Mouse (Mus musculus) layer of hippocampus, adult 9-11 months (tissue): Measurements from ENCODE around the gene St3gal2.
"Not testable (repeated sequence)": the region's sequence is repeated elsewhere in the genome, so short reads cannot be mapped to it uniquely, and the experiment has no call there.

Experiments
- DNase-seq: peaks from one replicate; pipeline ENCODE4 v3.0.0; 2022

Gene St3gal2

GRCm38 (mm10) chr8:110919341-110920031 lies at the start of gene St3gal2:
TSS of gene St3gal2 (plus strand) at chr8:110919922.
- DNase-seq = peak; percentile 97

GRCm38 (mm10) chr8:110870501-110870900 lies 49.2 kb upstream of the St3gal2 start:
- no peak for DNase-seq

- DNase-seq = no peak
These were observed 41.9 kb upstream of the St3gal2 start for GRCm38 (mm10) chr8:110877862-110878261.

GRCm38 (mm10) chr8:110881741-110882310 lies 37.9 kb upstream of the St3gal2 start:
- DNase-seq = peak; percentile 42

GRCm38 (mm10) chr8:110883824-110884223 lies 35.9 kb upstream of the St3gal2 start:
- no peak for DNase-seq

- no peak for DNase-seq
These were observed 33.1 kb upstream of the St3gal2 start for GRCm38 (mm10) chr8:110886634-110887033.

- DNase-seq = no peak
These were observed 32.2 kb upstream of the St3gal2 start for GRCm38 (mm10) chr8:110887551-110887950.

GRCm38 (mm10) chr8:110888441-110888840 lies 31.3 kb upstream of the St3gal2 start:
- peak; percentile 79 for DNase-seq

- no peak for DNase-seq
These were observed 30.9 kb upstream of the St3gal2 start for GRCm38 (mm10) chr8:110888860-110889259.

- DNase-seq = no peak
These were observed 29.7 kb upstream of the St3gal2 start for GRCm38 (mm10) chr8:110889904-110890470.

GRCm38 (mm10) chr8:110892040-110892439 lies 27.7 kb upstream of the St3gal2 start:
- DNase-seq = no peak

- DNase-seq = no peak
These were observed 26.8 kb upstream of the St3gal2 start for GRCm38 (mm10) chr8:110892913-110893312.

- DNase-seq = no peak
These were observed 24.9 kb upstream of the St3gal2 start for GRCm38 (mm10) chr8:110894851-110895250.

- no peak for DNase-seq
These were observed 24.5 kb upstream of the St3gal2 start for GRCm38 (mm10) chr8:110895254-110895653.

- DNase-seq = no peak
These were observed 23.9 kb upstream of the St3gal2 start for GRCm38 (mm10) chr8:110895812-110896211.

- DNase-seq = no peak
These were observed 22.2 kb upstream of the St3gal2 start for GRCm38 (mm10) chr8:110897495-110897894.

- no peak for DNase-seq
These were observed 18.7 kb upstream of the St3gal2 start for GRCm38 (mm10) chr8:110901056-110901455.

- peak; percentile 82 for DNase-seq
These were observed 17.7 kb upstream of the St3gal2 start, which contains the start of gene Fuk for GRCm38 (mm10) chr8:110901839-110902578. TSS of gene Fuk (minus strand) at chr8:110902488.

GRCm38 (mm10) chr8:110902579-110902965 lies 17.1 kb upstream of the St3gal2 start:
- no peak for DNase-seq

- no peak for DNase-seq
These were observed 14.3 kb upstream of the St3gal2 start for GRCm38 (mm10) chr8:110905404-110905803.

- DNase-seq = no peak
These were observed 13.0 kb upstream of the St3gal2 start for GRCm38 (mm10) chr8:110906682-110907081.

- DNase-seq = not testable (repeated sequence)
These were observed 9.9 kb upstream of the St3gal2 start for GRCm38 (mm10) chr8:110909850-110910249.
